Mouse (Mus musculus) urinary bladder, postnatal 36 days (tissue): ENCODE data around the gene D630045J12Rik.

Source experiments
- DNase-seq, 2 experiments: peaks; one replicate each; pipeline ENCODE4 v3.0.0; 2022; ENCODE audit warnings: low spot score in 2 of 2, mixed read lengths in 1 of 2

D630045J12Rik gene

DNA sequence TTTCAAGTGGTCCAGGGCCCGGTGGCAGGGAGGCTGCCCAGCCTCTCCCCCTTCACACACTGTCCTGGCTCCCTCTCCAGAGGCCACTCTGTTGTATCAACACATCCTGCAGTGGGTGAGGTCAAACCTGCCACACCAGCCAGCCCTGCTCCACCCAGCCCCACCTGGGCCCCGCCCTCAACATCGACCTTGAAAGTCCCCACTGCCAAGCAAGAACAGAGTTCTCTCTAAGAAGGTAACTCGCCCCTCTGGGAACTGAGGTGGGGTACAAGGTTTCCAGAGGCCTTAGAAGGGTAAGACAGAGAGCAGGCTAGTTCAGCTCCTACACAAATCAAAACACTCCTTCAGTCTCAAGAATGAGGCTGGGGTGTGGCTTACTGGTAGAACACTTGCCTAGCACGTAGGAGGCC lies 156.8 kb downstream of the D630045J12Rik start:
- DNase-seq, result peak; percentile 26 to 40

DNA sequence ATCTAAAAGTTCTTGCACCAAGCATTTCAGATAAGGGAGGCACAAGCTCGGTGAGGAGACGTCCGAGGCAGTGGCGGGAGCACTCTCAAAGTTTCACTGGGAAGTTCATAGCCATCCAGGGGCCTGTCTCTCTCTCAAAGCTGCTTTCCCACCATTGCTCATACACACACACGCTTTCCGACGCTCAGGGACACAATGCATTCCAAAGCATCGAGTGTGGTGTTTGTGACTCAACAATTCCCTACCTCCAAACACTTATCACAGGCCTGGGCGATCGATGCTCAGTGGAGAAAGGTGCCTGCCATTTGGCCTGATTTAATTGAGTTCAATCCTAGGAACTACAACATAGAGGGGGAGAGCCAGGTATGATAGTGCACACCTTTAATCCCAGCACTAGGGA lies 159.1 kb downstream of the D630045J12Rik start:
- no peak for DNase-seq

DNA sequence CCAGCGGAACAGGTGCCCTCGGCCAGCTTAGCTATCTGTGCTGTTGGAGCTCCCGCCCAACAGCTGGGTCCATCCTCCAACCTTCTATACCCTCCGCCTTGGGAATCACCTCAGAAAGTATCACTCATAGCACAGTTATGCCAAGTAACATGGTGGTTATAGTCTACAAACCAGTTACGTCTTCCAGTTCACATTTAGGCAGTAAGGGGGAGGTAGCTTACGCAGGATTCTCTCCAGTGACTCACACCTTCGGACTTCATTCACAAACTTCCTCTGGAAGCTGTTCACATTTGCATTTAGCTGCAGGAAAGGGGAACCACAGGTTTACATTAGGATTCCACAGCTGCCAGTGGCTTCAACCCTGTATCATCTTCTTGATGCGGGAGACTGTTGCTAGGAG lies 161.3 kb downstream of the D630045J12Rik start:
- no peak for DNase-seq

DNA sequence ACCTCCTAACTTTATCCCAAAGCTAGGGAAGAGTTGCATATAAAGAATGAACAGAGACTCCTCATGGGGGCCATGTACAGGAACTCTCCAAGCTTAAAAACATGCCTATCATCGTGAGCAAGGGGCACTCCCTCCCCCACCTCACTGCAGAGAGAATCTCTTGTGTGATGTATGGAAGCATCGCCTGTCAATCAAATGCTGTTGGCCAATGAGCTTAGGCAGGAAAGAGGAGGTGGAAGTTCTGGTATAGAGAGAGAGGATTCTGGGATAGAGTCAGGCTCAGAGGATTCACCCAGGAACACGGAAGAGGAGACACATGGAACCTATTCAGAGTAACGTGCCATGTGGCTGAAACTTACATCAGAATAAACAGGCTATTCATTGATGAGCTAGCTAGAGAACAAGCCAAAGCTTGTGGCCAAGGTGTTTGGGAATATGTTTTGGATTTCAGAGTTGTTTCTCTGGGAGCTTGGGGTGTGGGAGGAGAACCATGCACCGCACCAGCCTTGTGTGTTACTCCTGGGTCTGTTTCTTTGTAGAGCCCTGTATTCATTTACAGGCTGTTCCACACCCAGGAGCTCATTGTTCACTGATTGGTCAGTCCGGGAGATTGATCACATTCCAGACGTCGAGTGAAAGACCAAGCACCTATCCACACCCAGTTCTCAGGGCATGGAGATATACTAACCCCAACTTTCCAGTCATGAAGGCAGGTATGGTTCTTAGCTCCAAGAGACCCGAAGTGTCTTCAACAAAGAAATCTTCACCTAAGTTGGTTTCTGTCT lies 166.4 kb downstream of the D630045J12Rik start:
- DNase-seq, result no peak

DNA sequence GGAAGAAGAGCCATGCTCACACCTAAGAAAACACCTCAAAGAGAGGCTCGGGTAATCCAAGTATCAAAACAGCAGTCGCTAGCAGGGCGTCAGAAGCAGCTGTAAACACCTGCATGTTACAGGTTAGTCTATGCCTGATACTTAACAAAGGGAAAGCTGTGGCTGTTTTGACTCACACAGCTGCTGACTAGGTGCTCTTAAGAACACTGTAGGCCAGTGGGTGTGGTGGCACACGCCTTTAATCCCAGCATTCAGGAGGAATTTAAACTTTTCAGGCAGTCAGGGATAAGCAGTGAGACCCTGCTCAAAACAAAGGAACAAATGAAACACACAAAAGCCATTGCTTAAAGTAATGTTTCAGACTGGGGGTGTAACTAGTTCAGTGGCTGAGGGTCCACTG lies 170.6 kb downstream of the D630045J12Rik start:
- no peak for DNase-seq

DNA sequence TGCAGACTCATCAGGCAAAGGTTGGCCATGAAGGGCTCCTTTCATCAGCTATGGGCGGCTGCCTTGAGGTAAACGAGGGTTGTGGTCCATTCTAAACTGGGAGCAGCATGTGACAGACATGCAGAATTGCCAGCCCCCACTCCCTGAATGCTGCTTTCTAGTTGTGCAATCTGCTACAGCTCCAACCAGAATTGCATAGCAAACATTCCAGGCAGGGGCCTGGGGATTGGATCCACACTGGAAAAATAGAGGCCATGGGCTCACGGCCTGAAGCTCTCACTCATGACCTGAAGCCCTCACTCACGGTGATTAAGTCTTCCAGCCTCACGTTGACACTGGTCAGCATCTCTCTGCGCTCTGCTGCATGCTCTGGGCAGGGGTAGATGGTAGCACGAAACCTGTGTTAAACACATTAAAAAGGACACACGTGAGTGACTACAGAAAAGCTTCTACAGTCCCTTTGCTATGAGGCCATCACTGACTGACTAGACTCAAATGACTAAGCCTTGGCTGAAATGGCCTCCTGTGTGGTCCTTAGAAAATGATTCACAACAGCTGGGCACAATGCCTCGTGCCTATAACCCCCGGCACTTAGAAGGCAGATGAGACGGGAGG lies 172.0 kb downstream of the D630045J12Rik start:
- DNase-seq, result no peak

DNA sequence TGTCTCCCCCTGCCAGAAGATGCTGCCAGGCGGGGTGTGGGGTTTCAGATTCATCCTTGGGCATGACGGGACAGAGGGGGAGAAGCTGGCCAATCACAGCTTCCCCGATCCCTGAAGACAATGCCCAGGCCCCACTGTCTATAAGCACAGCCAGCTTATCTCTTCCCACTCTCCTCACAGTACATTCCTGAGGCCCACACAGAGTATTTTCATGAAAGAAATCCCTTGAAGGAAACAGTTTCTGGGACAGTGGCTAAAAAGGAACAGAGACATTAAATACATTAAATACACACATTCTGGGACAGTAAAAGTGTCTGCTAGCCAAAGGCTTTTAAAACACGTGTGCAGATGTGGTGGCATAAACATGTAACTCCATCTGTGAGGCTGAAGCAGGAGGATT lies 173.4 kb downstream of the D630045J12Rik start:
- DNase-seq, result no peak

DNA sequence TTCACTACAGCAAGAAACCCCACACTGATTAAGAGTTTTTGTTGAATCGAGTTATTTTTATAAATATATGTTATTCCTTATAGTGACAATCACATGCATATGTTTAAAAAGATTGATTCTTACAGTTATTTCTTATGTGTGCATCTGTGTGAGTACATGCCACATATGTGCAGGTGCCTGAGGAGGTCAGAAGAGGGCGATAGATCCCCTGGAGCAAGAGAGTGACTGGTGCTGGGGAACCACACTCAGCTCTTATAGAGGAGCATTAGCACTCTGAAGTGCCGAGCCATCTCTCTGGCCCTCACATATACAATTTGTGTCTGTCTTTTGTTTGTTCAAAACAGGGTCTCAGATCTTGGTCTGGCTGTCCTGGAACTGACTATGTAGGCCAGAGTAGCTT lies 180.2 kb downstream of the D630045J12Rik start:
- DNase-seq, result no peak
